Mouse (Mus musculus) embryo, embryonic 10.5 days (tissue): ENCODE measurements at regions not wholly inside any gene's neighbourhood (a gene's known extent, or its start where the extent isn't known, plus 50 kb on each side); places are given as distances from the start of the nearest gene placed in this dataset.

ENCODE experiments used
- DNase-seq: peaks from one replicate; pipeline ENCODE4 v3.0.0-alpha.2; 2015; ENCODE audit warnings: low spot score

DNA sequence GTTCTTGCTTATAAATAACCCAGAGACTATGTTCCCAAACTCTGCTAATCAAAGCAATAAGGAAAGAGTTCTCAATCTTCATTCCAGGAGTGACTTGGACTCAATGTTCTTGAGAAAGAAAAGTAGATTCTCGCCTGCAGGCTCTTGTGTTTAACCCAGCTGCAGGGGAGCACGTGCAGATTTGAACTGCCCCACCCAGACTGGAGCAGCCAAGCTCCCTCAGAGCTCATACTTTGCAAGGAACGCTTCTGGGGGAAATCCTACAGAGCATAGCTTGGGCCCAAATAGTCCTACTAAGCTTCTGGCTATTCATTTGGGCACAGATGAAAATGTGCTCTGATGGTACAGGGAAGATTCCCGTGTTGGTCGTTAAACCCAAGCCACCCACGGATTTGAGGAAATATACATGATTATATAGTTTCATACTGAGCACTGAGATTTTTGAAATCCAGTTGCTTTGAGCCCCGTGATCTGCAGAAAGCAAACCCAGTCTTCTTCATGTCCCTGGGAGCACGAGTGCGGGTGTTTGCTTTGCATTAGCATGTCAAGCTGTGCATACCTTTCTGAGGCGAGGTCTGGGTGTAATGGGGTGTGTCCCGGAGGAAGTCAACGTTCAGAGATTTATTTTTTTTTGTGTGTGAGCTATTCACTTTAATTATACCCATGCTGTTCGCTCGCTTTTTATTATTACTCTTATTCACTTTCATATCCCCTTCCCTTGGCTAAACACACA is 99.1 kb upstream of the Trp63 start:
- no peak for DNase-seq

DNA sequence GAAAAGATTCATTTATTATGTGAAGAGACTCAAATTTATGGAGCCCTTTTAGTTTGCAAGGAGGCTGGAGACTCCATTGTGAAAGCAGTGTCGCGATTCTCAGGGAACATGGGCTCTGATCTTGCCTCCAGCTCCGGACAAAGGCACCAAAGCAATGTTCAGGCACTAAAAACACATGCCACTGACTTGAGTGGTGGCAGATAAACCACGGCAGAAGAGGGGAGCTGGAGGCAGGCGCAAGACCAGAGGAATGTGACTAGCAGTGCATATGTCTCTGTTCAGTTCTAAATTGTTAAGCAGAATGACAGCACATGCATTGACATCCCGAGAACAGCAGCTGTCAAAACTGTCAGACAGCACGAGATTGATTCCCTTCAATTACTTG is 98.5 kb upstream of the Trp63 start:
- no peak for DNase-seq

- DNase-seq: no peak
Observed at GRCm38 (mm10) chr16:25585953-25586352, 97.6 kb upstream of the Trp63 start.

DNA sequence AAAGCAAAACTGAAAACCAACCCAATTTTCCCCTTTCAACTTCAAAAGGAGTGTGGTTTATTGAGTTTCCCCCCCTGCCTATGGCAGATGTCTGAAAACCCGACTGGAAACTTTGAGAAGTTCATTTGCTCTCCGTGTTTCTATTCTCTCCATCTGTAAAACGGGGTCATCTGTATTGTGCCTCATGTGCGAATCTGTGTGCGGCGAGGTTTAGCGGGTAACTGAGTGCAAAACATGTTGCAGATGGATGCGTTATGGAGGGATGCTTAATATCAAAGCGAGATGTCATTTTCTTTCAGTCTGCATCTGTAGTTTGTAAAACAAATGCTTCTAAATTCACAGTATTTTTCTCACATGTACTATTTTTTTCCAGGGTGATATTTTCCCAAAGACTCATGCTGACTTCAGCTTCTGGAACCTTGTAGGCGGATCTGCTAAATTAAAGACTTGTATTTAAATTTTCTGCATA is 95.7 kb upstream of the Trp63 start:
- no peak for DNase-seq

- no peak for DNase-seq
Observed at GRCm38 (mm10) chr16:25597435-25597834, 86.1 kb upstream of the Trp63 start.

DNA sequence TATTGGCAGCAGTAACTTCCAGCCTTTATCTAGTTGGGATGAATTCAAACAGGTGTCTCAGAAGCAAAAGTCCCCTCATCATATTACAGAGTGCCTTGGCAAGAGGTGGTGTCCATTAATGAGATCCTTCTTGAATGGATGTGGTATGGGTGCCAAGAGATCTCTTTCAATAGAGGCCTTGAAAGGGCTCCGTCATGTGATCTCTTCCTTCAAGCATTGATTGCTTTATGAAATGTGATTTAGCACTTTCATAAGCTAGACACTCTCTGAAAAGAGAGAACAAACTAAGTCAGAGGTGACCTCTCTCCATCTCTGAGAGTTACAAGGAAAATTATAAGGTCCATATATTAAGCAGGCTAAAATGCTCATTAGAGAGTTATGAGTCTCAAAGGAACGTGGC is 80.4 kb upstream of the Trp63 start:
- DNase-seq: no peak

- DNase-seq: no peak
Observed at GRCm38 (mm10) chr16:25615229-25615628, 68.3 kb upstream of the Trp63 start.

- DNase-seq: no peak
Observed at GRCm38 (mm10) chr16:25615646-25616045, 67.9 kb upstream of the Trp63 start.

DNA sequence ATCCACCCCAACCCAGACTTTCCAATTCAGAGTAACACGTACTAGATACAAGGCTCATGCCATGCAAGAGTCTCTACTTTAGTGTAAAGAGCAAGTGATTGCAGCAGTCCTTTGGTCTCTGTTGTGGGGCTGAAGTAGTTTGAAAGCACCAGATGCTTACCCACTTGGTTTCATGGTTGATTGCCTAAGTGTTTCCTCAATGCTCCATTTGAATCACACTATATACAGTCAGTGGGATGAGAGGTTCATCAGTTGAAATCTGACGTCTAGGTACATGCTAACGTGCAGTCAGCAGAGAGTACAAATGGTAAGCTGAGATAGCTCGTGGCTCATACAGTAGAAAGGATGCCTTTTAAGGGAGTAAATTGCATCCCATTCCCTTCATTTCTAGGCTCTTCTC is 64.7 kb upstream of the Trp63 start:
- no peak for DNase-seq

- DNase-seq: no peak
Observed at GRCm38 (mm10) chr16:25622651-25623050, 60.9 kb upstream of the Trp63 start.

GRCm38 (mm10) chr16:25623986-25624623 is 59.5 kb upstream of the Trp63 start:
- DNase-seq: no peak

- DNase-seq: no peak
Observed at GRCm38 (mm10) chr16:25629750-25630149, 53.8 kb upstream of the Trp63 start.

- DNase-seq: no peak
Observed at GRCm38 (mm10) chr16:25631139-25631716, 52.3 kb upstream of the Trp63 start.
